Mouse (Mus musculus) urinary bladder, postnatal 25 days (tissue): ENCODE results near the gene Xrcc6.

Experiments used
- DNase-seq: peaks from one replicate; pipeline ENCODE4 v3.0.0; 2022; ENCODE audit warnings: low spot score

Gene Xrcc6

GRCm38 (mm10) chr15:81987646-81988045 lies at the start of gene Xrcc6:
Gene Xrcc6 (plus strand): TSS chr15:81987835.
- DNase-seq = no peak

GRCm38 (mm10) chr15:81938246-81938645 lies 49.4 kb upstream of the Xrcc6 start:
- peak; percentile 26 for DNase-seq

- DNase-seq = no peak
Observed at GRCm38 (mm10) chr15:81939157-81939715, 48.4 kb upstream of the Xrcc6 start.

- no peak for DNase-seq
Observed at GRCm38 (mm10) chr15:81939774-81940173, 47.9 kb upstream of the Xrcc6 start.

- no peak for DNase-seq
Observed at GRCm38 (mm10) chr15:81940219-81940618, 47.4 kb upstream of the Xrcc6 start.

- no peak for DNase-seq
Observed at GRCm38 (mm10) chr15:81941010-81941409, 46.6 kb upstream of the Xrcc6 start.

- DNase-seq = no peak
Observed at GRCm38 (mm10) chr15:81943176-81943749, 44.4 kb upstream of the Xrcc6 start.

GRCm38 (mm10) chr15:81949076-81949475 lies 38.6 kb upstream of the Xrcc6 start:
- no peak for DNase-seq

GRCm38 (mm10) chr15:81949476-81950131 lies 38.0 kb upstream of the Xrcc6 start:
- no peak for DNase-seq

- DNase-seq = no peak
Observed at GRCm38 (mm10) chr15:81950716-81951115, 36.9 kb upstream of the Xrcc6 start.

GRCm38 (mm10) chr15:81951159-81951558 lies 36.5 kb upstream of the Xrcc6 start:
- no peak for DNase-seq

- no peak for DNase-seq
Observed at GRCm38 (mm10) chr15:81952310-81952709, 35.3 kb upstream of the Xrcc6 start.

GRCm38 (mm10) chr15:81954151-81954583 lies 33.5 kb upstream of the Xrcc6 start:
- no peak for DNase-seq

GRCm38 (mm10) chr15:81954716-81955115 lies 32.9 kb upstream of the Xrcc6 start:
- no peak for DNase-seq

GRCm38 (mm10) chr15:81955414-81955813 lies 32.2 kb upstream of the Xrcc6 start:
- no peak for DNase-seq

- DNase-seq = peak; percentile 29
Observed at GRCm38 (mm10) chr15:81956457-81956856, 31.2 kb upstream of the Xrcc6 start.

GRCm38 (mm10) chr15:81957598-81957997 lies 30.0 kb upstream of the Xrcc6 start:
- no peak for DNase-seq

GRCm38 (mm10) chr15:81958906-81959305 lies 28.7 kb upstream of the Xrcc6 start:
- DNase-seq = no peak

- DNase-seq = peak; percentile 98
Observed at GRCm38 (mm10) chr15:81960171-81961077, 27.2 kb upstream of the Xrcc6 start, which contains the start of gene Pmm1. Gene Pmm1 (minus strand): TSS chr15:81960930.

- DNase-seq = no peak
Observed at GRCm38 (mm10) chr15:81961078-81961451, 26.6 kb upstream of the Xrcc6 start.

- DNase-seq = no peak
Observed at GRCm38 (mm10) chr15:81964262-81964661, 23.4 kb upstream of the Xrcc6 start.

GRCm38 (mm10) chr15:81964980-81965545 lies 22.6 kb upstream of the Xrcc6 start:
- DNase-seq = no peak
